In the genomic region with DNA sequence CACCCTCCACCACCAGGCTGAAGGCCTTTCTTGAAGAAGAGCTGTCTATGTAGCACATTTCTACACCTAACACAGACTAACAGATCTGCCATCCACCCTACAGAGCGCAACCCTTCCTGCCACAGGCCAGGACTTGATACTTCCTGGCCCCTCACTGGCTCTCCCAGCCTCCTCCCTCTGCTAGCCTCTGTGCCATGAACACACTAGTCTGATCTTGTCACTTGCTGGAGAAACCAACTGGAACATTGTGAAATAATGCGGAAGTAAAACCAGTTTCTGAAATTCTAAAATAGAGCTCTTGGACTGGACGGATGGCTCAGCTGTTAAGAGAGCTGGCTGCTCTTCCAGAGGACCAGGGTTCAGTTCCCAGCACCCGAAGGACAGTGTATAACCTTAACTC, we compare ENCODE assay signal across 1 mouse cellular context.
TF ChIP-seq lines count a peak whose summit lies in the region.

No protein-coding gene starts in this region.

TF ChIP-seq in CH12.LX, 34 proteins besides CTCF, POLR2A, EP300 and RAD21:
- TF ChIP-seq GABPA (IDR thresholded peaks at IDR 0.05; ENCODE audit: insufficient replicate concordance, low read depth, low read length) (no peak), MXI1 (IDR thresholded peaks at IDR 0.05; ENCODE audit: low read depth, low read length) (no peak), ZKSCAN1 (IDR thresholded peaks at IDR 0.05; ENCODE audit: borderline replicate concordance, low read depth, low read length) (no peak), NRF1 (IDR thresholded peaks at IDR 0.05; ENCODE audit: low read depth, low read length) (no peak), UBTF (IDR thresholded peaks at IDR 0.05; ENCODE audit: low read depth, low read length) (no peak), JUND (conservative IDR thresholded peaks at IDR 0.05; ENCODE audit: low read depth, low read length) (no peak), SIN3A (IDR thresholded peaks at IDR 0.05; ENCODE audit: low read length) (no peak), ZC3H11A (IDR thresholded peaks at IDR 0.05; ENCODE audit: low read depth, low read length) (no peak), TCF12 (IDR thresholded peaks at IDR 0.05; ENCODE audit: low read depth, low read length) (no peak), E2F4 (IDR thresholded peaks at IDR 0.05; ENCODE audit: insufficient replicate concordance, low read depth, low read length) (no peak), IRF4 (IDR thresholded peaks at IDR 0.05; ENCODE audit: low read depth, low read length) (no peak), MAFK (IDR thresholded peaks at IDR 0.05; ENCODE audit: insufficient replicate concordance, low read length) (no peak), MAZ (IDR thresholded peaks at IDR 0.05; ENCODE audit: low read depth, low read length) (no peak), KAT2A (IDR thresholded peaks at IDR 0.05; ENCODE audit: insufficient replicate concordance, low read length) (no peak), BHLHE40 (IDR thresholded peaks at IDR 0.05; ENCODE audit: low read depth, low read length) (no peak), NELFE (IDR thresholded peaks at IDR 0.05; ENCODE audit: low read depth, low read length) (no peak), MEF2A (IDR thresholded peaks at IDR 0.05; ENCODE audit: borderline replicate concordance, low read depth, low read length) (no peak), TBP (conservative IDR thresholded peaks at IDR 0.05; ENCODE audit: low read depth, low read length) (no peak)
